Mouse (Mus musculus): Measurements from ENCODE around the gene Gbx2. TPM values are rescaled to one million over a fixed set of nuclear protein-coding genes. Genes with fewer than 3 reads are reported as not detected.

Gene Gbx2
- polyA plus RNA-seq, 1 experiment from 2014 or later: 1.6 TPM

GRCm38 (mm10) chr1:89892281-89892680 lies 38.7 kb downstream of the Gbx2 start:
- ATAC-seq (ENCODE audit: insufficient number of reproducible peaks, low FRiP score, low TSS enrichment, low read depth) (no peak), DNase-seq (ENCODE audit: low spot score) (no peak)
- no peak overlapping the region for H3K4me3 ChIP-seq (ENCODE audit: low read depth, low read length)
- no peak overlapping the region for H3K9ac ChIP-seq (ENCODE audit: low read length)
- 65% methylated on average over 7 of the region's 7 CpGs for WGBS
- H3K27ac ChIP-seq (replicated peaks; ENCODE audit: low read depth, low read length): no peak overlapping the region
- no peaks in the 10 kb centered on the region for H3K27me3 ChIP-seq (ENCODE audit: control insufficient read depth, insufficient read depth, low read length)
- no peaks in the 10 kb centered on the region for H3K9me3 ChIP-seq (ENCODE audit: control insufficient read depth, low read length)
- H3K36me3 ChIP-seq (ENCODE audit: control insufficient read depth, insufficient read depth, low read length): peaks cover 2% of the 10 kb centered on the region; the same call in 1 of the 2 replicates
- no peak overlapping the region for H3K4me2 ChIP-seq (ENCODE audit: low read depth, severe bottlenecking)
- H3K4me1 ChIP-seq (ENCODE audit: control insufficient read depth, insufficient read depth, low read length): no peaks in the 10 kb centered on the region

- no peaks in the 10 kb centered on the region for H3K4me1 ChIP-seq (ENCODE audit: control insufficient read depth, insufficient read depth, low read length)
- H3K27me3 ChIP-seq (ENCODE audit: control insufficient read depth, insufficient read depth, low read length): no peaks in the 10 kb centered on the region
- DNase-seq (ENCODE audit: low spot score) (no peak), ATAC-seq (ENCODE audit: insufficient number of reproducible peaks, low FRiP score, low TSS enrichment, low read depth) (no peak)
- H3K9ac ChIP-seq (ENCODE audit: low read length): no peak overlapping the region
- WGBS: 87% methylated on average over 6 of the region's 6 CpGs
- H3K4me3 ChIP-seq (ENCODE audit: low read depth, low read length): no peak overlapping the region
- no peak overlapping the region for H3K4me2 ChIP-seq (ENCODE audit: low read depth, severe bottlenecking)
- peaks cover 2% of the 10 kb centered on the region; the same call in 1 of the 2 replicates for H3K36me3 ChIP-seq (ENCODE audit: control insufficient read depth, insufficient read depth, low read length)
- H3K9me3 ChIP-seq (ENCODE audit: control insufficient read depth, low read length): no peaks in the 10 kb centered on the region
- H3K27ac ChIP-seq (replicated peaks; ENCODE audit: low read depth, low read length): no peak overlapping the region
These were observed 39.6 kb downstream of the Gbx2 start for GRCm38 (mm10) chr1:89891400-89891799.

DNA sequence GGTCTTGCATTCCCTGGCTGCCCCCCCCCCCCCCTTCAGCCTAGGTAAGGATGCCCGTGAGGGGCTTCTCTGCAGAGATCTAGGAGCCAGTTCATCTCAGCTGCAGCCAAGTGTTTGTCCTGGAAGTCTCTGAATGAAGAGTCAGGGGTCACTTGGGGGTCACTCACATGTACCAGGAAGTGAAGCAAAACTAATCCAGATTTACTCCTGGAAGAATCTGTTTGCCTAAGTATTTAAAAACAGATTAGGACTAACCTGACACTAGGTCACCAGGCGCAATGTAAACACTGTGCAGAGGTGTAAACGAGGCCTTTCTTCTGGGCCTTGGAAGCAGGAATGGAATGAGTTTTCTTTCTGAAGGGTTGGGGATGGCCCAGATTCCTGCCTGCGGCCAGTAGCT lies 45.3 kb downstream of the Gbx2 start:
- peaks cover 2% of the 10 kb centered on the region; the same call in 1 of the 2 replicates for H3K36me3 ChIP-seq (ENCODE audit: control insufficient read depth, insufficient read depth, low read length)

DNA sequence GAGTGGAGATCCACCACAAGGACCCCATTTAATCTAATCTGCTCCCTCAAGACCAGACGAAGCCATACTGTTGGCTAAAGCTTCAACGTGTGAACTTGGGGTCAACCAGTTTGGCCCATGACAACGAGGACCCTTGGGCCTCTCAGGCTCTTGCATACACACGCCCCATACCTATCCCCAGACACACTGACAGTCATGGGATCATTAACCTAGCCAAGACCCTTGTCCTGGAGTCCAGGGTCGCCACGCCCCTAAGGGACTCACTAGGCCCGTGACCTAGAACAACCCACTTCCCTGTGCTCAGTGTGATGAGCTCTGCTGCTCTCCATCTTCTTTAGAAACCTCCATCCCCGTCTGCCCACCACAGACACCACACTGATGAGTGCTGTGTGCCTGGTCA lies 46.6 kb downstream of the Gbx2 start:
- DNase-seq (ENCODE audit: low spot score) (no peak), ATAC-seq (ENCODE audit: insufficient number of reproducible peaks, low FRiP score, low TSS enrichment, low read depth) (no peak)
- H3K36me3 ChIP-seq (ENCODE audit: control insufficient read depth, insufficient read depth, low read length): peaks cover 2% of the 10 kb centered on the region; the same call in 1 of the 2 replicates
- H3K4me3 ChIP-seq (ENCODE audit: low read depth, low read length): no peak overlapping the region
- H3K27ac ChIP-seq (replicated peaks; ENCODE audit: low read depth, low read length): no peak overlapping the region
- 89% methylated on average over 8 of the region's 8 CpGs for WGBS
- no peak overlapping the region for H3K4me2 ChIP-seq (ENCODE audit: low read depth, severe bottlenecking)
- no peaks in the 10 kb centered on the region for H3K9me3 ChIP-seq (ENCODE audit: control insufficient read depth, low read length)
- H3K9ac ChIP-seq (ENCODE audit: low read length): no peak overlapping the region
- 0 out of 2 replicates have a peak, but pooled peaks cover 2% of the 10 kb centered on the region for H3K4me1 ChIP-seq (ENCODE audit: control insufficient read depth, insufficient read depth, low read length)
- H3K27me3 ChIP-seq (ENCODE audit: control insufficient read depth, insufficient read depth, low read length): no peaks in the 10 kb centered on the region

More for the DNA sequence above, 45.3 kb downstream of the Gbx2 start:
- H3K27me3 ChIP-seq (ENCODE audit: control insufficient read depth, insufficient read depth, low read length): no peaks in the 10 kb centered on the region
- H3K27ac ChIP-seq (replicated peaks; ENCODE audit: low read depth, low read length): no peak overlapping the region
- no peak overlapping the region for H3K9ac ChIP-seq (ENCODE audit: low read length)
- no peak overlapping the region for H3K4me3 ChIP-seq (ENCODE audit: low read depth, low read length)
- 18% methylated on average over 4 of the region's 4 CpGs for WGBS
- 0 out of 2 replicates have a peak, but pooled peaks cover 2% of the 10 kb centered on the region for H3K4me1 ChIP-seq (ENCODE audit: control insufficient read depth, insufficient read depth, low read length)
- H3K9me3 ChIP-seq (ENCODE audit: control insufficient read depth, low read length): no peaks in the 10 kb centered on the region
- no peak overlapping the region for H3K4me2 ChIP-seq (ENCODE audit: low read depth, severe bottlenecking)
- ATAC-seq (ENCODE audit: insufficient number of reproducible peaks, low FRiP score, low TSS enrichment, low read depth): no peak
- DNase-seq (ENCODE audit: low spot score): no peak

- no peak overlapping the region for H3K4me3 ChIP-seq (ENCODE audit: low read depth, low read length)
- H3K9ac ChIP-seq (ENCODE audit: low read length): no peak overlapping the region
- no peak overlapping the region for H3K27ac ChIP-seq (replicated peaks; ENCODE audit: low read depth, low read length)
- no peak overlapping the region for H3K4me2 ChIP-seq (ENCODE audit: low read depth, severe bottlenecking)
- no peaks in the 10 kb centered on the region for H3K27me3 ChIP-seq (ENCODE audit: control insufficient read depth, insufficient read depth, low read length)
- no peak for ATAC-seq (ENCODE audit: insufficient number of reproducible peaks, low FRiP score, low TSS enrichment, low read depth)
- DNase-seq (ENCODE audit: low spot score): no peak
- no peaks in the 10 kb centered on the region for H3K36me3 ChIP-seq (ENCODE audit: control insufficient read depth, insufficient read depth, low read length)
- H3K4me1 ChIP-seq (ENCODE audit: control insufficient read depth, insufficient read depth, low read length): peaks cover 7% of the 10 kb centered on the region
- no peaks in the 10 kb centered on the region for H3K9me3 ChIP-seq (ENCODE audit: control insufficient read depth, low read length)
- 85% methylated on average over 10 of the region's 10 CpGs for WGBS
These were observed 50.1 kb downstream of the Gbx2 start for GRCm38 (mm10) chr1:89880834-89881233.

GRCm38 (mm10) chr1:89880193-89880592 lies 50.8 kb downstream of the Gbx2 start:
- no peak overlapping the region for H3K4me3 ChIP-seq (ENCODE audit: low read depth, low read length)
- WGBS: 60% methylated on average over 8 of the region's 8 CpGs
- H3K27me3 ChIP-seq (ENCODE audit: control insufficient read depth, insufficient read depth, low read length): no peaks in the 10 kb centered on the region
- no peak overlapping the region for H3K27ac ChIP-seq (replicated peaks; ENCODE audit: low read depth, low read length)
- H3K9me3 ChIP-seq (ENCODE audit: control insufficient read depth, low read length): no peaks in the 10 kb centered on the region
- peaks cover 7% of the 10 kb centered on the region for H3K4me1 ChIP-seq (ENCODE audit: control insufficient read depth, insufficient read depth, low read length)
- H3K4me2 ChIP-seq (ENCODE audit: low read depth, severe bottlenecking): no peak overlapping the region
- no peaks in the 10 kb centered on the region for H3K36me3 ChIP-seq (ENCODE audit: control insufficient read depth, insufficient read depth, low read length)
- DNase-seq (ENCODE audit: low spot score) (no peak), ATAC-seq (ENCODE audit: insufficient number of reproducible peaks, low FRiP score, low TSS enrichment, low read depth) (no peak)
- H3K9ac ChIP-seq (ENCODE audit: low read length): no peak overlapping the region

GRCm38 (mm10) chr1:89878496-89878895 lies 52.5 kb downstream of the Gbx2 start:
- ATAC-seq (ENCODE audit: insufficient number of reproducible peaks, low FRiP score, low TSS enrichment, low read depth) (no peak), DNase-seq (ENCODE audit: low spot score) (no peak)
- no peaks in the 10 kb centered on the region for H3K36me3 ChIP-seq (ENCODE audit: control insufficient read depth, insufficient read depth, low read length)
- 87% methylated on average over 11 of the region's 11 CpGs for WGBS
- no peak overlapping the region for H3K9ac ChIP-seq (ENCODE audit: low read length)
- no peaks in the 10 kb centered on the region for H3K27me3 ChIP-seq (ENCODE audit: control insufficient read depth, insufficient read depth, low read length)
- H3K27ac ChIP-seq (replicated peaks; ENCODE audit: low read depth, low read length): no peak overlapping the region
- no peaks in the 10 kb centered on the region for H3K9me3 ChIP-seq (ENCODE audit: control insufficient read depth, low read length)
- peaks cover 5% of the 10 kb centered on the region for H3K4me1 ChIP-seq (ENCODE audit: control insufficient read depth, insufficient read depth, low read length)
- no peak overlapping the region for H3K4me2 ChIP-seq (ENCODE audit: low read depth, severe bottlenecking)
- H3K4me3 ChIP-seq (ENCODE audit: low read depth, low read length): no peak overlapping the region

Other genes with a start within 250 kb of the Gbx2 start
- 0.04 TPM in 1 of 2 replicates, not detected in the other for gene Asb18, start 83.5 kb upstream of the Gbx2 start, polyA plus RNA-seq (2014; fragmentation: Nextera tagmentation; extraction: Ambion mirVana)
- 0.18 and 0.27 TPM in 2 replicates for gene Iqca, start 222.2 kb upstream of the Gbx2 start, polyA plus RNA-seq (2014; fragmentation: Nextera tagmentation; extraction: Ambion mirVana)